Mouse (Mus musculus) right cerebral cortex, postnatal 36 days (tissue): Measurements from ENCODE around the gene Ccdc124.
"Not testable (repeated sequence)": the region's sequence is repeated elsewhere in the genome, so short reads cannot be mapped to it uniquely, and the experiment has no call there.

Experiments used
- DNase-seq, 2 experiments: peaks; one replicate each; pipeline ENCODE4 v3.0.0; 2022; ENCODE audit warnings: low spot score in 2 of 2, mixed read lengths in 1 of 2

The Ccdc124 gene

DNA sequence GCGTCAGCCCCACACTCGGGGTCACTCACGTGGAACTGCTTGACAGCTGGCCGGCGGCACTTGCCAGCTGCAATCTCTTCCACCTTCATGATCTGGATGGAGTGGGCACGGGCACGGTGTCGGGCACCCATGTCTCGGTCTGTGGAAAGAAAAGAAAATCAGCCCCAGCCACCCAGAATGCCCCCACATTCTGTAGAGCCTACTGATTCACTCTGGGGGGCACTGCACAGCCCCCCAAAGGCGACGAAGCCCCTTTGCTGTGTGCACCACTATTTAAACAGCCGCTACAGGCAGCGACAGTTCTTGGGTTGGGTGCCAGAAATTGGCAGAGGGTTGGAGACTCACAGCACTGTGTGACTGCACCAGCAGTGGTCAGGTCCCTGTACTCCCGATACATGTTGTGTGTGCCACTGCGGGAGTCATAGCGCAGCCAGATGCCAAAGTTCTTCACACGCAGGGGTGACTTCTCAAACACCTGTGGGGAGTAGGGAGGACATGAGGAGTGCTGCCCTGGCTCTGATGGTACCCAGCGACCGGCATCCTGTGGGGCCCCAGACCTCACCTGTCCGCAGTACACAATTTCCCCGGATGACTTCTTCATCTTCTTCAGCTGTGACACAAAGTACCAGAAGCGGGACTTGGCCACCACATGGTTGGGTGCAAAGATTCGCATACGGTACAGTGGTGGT, 22.0 kb upstream of the Ccdc124 start:
- not testable (repeated sequence) for DNase-seq

DNA sequence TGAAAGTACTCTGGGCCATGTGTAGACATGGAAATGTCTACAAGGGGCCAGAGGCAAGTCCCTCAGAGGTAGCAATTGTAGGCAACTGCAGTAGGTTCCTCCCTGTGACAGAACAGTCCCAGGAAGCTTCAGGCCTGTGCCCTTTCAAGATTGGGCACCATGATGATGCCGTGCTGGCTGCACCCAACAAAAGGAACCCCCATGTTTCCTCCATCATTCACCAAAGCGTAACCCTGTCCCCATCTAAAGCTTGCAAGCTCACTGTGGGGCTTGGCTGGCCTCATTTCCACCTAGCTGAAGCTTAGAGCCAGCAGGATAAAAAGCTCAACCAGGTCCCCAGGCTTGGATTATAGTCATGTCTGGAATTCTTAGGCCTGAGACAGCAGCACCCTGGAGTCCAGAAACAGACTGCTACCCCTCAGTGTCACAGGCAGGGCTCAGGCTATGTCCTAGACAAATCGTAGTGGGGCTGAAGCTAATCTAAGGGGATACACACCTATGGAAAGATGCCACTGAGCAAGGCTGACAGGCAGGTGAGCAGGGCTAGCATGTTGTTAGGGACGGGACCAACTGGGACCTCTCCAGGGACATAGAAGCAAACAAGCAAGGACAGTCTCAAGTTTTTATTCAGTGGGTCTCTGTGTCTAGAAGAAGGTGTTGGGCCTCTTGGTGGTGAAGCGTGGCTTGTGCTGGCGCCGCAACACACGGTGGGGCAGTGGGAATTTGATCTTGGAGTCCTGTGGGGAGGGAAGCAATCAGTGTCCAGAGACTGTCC, 21.2 kb upstream of the Ccdc124 start:
- no peak for DNase-seq

DNA sequence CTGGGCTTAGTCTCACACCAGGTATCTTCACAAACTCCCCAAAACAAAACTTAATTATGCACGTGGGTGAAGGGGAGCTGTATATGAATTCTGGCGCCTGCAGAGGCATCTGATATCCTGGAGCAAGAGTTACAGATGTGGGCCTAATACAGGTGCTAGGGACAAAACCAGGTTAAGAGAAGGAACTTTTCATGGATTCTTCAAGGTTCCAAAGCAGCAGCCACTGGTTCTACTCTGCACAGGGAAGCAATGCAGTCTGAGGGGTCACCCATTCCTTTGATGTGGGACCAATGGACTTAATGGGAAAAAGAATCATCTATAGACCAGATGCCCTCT, 20.6 kb upstream of the Ccdc124 start:
- DNase-seq = no peak

DNA sequence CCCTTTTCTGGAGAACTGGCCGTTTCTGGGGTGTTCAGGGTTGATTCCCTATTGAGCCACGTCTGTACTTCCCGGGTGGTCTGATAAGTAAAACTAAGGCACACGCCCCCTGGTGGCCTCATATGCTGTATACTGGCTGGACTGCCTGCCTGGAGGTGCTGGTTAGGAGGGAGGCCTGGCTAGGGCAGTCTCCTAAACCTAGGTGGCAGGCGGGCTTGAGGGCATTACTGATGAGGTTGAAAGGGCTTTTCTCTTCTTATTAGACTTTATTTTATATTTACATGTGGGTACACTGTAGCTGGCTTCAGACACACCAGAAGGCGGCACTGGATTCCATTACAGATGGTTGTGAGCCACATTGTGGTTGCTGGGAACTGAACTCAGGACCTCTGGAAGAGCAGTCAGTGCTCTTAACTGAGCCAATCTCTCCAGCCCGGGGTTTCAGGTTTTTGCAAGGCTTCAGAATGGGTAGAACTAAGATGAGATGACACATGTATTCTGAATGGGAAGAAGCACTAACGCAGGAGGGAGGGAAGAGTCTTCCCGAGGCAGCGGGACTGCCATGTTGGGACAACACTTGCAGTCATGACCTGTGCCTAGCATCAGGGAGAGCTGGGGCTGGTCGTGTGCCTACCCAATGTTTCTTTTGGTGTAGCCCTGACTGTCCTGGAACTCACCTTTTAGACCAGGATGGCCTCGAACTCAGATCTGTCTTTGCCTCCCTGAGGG, 20.1 kb upstream of the Ccdc124 start:
- no peak for DNase-seq

DNA sequence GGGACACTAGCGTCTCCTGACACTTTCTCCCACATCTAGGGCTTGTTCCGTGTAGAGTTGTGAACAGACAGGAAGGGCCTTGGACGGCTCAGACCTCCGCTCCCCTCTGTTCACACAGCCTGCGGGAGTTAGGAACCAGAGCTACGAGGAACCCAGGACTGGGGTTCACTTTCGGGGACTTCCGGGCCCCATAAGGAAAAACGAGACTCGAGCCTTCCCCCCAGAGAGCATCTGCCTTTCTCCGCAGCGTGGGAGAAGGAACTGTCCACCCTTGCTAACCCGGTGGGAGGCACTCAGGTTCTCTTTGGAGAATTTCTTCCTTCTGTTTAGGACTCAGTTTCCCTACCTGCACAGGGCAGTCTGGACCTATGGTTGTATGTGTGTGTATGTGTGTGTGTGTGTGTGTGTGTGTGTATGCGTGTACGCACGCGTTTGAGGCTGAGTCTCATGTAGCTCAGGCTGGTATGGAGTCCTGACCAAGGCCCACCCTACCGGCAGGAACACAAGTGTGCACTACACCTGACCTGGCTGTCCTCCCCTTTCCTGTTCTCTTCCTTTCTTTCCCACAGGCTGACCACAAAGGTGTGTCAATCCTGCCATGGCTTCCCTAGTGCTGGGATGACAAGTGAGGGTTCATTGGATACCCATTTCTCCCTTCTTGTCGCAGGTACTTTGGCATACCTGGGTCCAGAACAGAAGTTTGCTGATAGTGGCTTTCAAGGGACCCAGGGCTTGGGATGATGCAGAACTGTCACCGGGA, 19.3 kb upstream of the Ccdc124 start:
- DNase-seq = no peak

DNA sequence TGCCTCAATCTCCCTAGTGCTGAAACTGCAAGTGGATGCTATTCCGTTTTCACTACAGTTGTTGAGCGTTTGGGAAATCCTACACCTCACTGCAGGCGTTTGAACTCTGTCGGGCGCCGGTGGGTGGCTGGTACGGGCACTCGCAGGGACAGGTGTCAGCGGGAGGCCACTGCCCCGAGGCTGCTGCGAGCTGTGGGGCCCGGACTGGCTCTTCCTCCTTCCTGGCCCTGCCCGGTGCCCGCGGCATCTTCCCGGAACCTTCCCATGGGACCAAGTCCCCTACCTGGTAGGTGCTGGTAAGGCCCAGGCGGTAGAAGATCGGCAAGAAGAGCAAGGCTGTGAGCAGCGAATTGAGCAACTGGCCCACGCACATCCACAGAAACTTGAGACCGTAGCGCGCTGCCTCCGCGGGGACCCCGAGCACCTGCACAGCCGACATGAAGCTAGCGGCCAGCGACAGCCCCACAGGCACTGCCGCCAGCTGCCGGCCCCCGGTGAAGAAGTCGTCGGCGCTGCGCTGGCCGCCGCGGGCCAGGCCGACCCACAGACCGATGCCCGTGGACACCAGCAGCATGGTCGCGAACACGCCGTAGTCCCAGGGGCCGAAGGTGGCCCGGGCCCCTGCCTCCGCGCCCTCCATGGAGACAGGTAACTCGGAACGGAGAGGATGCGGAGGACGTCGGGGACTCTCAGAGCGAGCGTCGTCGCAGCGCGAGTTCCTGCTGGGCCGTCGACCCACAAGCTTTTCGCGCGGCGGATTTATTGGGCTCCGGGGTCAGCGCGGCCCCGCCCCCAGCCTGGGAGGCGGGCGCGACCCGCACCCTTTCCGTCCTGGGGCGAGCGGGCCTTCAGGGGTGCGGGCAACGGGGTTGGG, 18.5 kb upstream of the Ccdc124 start, which contains the start of gene Slc5a5:
Gene Slc5a5, minus strand, starts transcription at position 736 of the 874 bp plus-strand sequence.
- no peak for DNase-seq

DNA sequence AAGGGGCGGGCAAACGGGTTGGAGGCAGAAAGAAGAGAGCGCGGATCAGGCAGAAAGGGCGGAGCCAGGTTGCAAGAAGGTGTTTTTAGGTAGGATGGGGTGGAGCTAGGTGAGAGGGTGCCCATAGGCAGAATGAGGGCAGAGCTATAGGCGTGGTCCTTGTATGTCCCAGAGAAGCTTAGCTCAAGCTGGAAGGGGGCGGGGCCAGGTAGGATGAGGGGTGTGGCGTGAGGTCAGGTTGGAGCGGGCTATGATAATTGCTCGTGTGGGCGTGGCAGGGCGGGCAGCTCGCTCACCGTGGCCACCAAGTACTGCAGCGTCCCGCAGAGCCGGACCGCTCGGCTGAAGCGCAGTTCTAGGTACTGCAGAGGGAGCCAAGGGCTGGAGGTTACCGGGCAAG, 17.6 kb upstream of the Ccdc124 start:
- DNase-seq = no peak

DNA sequence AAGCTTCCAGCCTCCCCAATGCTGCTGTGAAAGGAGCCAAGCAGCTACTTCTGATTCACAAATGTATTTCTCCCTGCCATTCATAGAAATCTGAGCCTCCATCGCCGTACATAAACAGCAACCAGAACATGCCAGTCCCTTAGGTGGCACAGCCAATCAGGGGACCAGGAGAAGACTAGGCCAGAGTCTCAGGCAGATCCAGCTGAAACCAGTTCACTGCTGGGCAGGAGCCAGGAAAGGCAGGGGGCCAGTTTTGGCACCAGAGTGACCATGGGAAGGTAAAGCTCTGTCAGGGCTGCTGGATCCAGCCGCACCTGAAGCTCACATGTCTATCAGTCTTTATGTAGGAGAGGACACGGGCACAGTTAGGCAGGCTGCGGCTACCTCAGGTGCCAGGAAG, 16.9 kb upstream of the Ccdc124 start:
- DNase-seq = no peak

DNA sequence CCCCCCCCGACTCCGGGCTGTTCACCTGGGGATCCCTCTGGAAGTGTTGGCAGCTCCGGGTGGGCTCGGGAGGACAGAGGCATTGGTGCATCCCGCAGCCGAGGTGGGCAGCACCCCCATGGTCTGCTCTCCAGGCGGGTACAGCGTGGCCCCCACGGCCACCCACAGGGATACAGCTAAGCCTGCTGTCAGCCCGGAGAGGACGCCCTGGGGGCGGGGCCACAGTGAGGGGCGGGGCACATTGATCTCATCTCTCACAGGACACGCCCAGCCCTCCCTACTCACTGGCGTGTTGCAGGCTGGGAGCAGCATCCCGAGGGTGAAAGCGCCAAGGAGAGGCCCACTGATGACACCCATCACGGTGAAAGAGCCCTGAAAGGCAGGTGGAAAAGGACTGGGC, 13.9 kb upstream of the Ccdc124 start:
- DNase-seq = no peak

DNA sequence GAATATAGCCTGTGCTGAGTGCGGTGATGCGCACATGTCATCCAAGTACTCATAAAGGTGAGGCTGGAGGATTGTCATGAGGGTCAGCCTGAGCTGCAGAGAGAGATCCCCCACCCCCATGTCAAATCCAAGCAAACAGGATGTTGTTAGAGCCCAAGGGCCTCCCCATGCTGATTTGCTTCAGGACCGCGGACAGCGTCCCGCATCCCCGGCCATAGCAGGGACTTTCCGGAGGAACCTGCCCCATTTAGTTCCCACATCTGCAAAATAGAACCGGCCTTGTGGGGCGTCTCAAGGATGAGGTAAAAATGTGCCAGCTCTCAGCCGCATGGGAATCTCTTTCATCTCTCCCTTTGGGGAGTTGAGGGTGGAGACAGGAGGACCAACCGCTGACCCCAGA, 11.9 kb upstream of the Ccdc124 start:
- DNase-seq = no peak

DNA sequence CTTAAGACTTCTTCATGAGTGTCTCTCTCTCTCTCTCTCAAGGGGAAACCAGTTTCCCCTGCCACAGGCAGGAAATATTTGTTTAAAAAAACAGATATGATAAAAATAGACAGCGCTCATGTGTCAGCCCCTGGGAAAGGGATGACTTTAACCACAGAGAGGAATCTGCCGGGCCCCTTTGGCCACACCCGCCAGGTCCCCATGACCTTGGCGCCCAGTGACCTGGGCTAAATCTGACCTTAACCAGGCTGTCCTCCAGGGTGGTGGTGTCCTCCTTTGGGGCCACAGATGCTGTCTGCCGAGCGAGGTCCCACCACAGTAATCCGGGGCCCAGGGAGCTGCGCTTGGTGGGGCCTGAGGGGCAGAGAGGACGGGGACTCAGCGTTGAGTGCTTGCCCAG, 10.9 kb upstream of the Ccdc124 start:
- DNase-seq = no peak

DNA sequence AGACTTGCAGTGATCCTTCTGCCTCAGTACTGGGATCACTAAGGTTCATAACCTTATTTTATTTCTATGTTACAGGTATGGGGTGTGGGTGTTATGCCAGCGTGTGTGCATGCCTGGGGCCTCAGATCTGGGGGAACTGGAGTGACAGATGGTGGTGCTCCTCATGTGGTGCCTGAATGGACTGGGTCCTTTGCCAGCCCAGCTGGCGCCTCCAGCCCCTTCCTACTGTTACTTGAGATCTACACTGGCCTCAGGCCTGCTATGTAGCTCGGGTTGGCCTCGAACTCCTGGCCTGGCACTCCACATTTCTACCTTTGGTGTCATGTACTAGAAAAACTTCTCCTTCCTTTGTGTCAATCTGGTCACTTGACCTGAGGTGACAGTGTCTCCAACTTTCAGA, 10.5 kb upstream of the Ccdc124 start:
- DNase-seq = no peak

DNA sequence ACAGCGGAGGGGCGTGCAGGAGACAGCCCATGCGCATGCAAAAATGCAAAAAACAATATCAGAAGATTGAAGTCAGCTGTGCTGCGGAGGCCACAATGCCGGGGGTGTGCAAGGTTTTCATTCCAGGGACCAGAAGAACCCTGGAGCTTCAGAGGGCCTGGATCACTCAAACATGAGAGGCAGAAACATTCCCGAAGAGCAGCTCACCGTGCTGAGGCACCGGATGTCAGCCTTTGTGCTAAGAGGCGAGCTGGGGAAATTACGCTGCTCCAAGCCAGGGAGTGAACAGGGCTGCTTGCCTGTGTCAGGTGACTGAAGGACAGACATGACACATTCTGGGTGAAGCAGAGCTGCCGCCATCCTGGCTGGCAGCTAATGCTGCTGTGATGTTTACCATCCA, 6.8 kb upstream of the Ccdc124 start:
- no peak for DNase-seq

DNA sequence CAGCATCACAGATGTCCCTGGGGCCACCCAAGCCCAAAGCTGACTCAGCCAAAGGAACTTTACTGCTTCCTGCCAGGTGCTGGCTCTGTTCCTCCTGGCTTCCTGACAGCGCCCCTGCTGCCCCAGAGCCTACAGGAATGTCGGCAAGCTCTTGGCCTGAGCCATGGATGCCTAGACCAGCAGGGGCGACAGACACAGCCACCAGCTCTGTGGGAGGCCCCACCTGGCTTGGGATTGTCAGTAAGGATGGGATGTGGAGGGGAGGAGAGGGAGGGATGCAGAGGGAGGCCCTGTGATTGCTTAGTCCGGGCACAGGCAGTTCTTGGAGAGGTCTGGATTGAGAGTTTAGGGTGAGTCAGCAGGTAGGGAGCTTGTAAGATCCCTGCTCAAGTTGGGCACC, 6.4 kb upstream of the Ccdc124 start:
- no peak for DNase-seq

DNA sequence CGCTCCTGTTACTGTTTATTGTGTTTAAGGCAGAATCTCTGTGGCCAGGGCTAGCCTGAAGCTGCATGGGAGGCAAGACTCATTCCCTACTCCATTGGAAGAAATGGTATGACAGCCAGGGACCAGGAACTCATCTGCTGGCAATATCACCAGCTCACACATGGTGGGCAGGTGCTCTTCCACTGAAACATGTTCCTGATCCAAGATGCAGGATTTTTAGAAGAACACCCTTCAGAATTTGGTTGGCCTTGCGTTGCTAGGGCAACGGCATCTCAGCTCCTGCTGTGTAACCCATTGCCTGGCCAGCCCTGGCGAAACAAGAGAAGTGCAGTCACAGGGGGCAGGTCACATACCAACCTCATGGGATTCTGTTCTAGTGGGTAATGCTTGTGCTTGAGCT, 5.8 kb upstream of the Ccdc124 start:
- DNase-seq = no peak

DNA sequence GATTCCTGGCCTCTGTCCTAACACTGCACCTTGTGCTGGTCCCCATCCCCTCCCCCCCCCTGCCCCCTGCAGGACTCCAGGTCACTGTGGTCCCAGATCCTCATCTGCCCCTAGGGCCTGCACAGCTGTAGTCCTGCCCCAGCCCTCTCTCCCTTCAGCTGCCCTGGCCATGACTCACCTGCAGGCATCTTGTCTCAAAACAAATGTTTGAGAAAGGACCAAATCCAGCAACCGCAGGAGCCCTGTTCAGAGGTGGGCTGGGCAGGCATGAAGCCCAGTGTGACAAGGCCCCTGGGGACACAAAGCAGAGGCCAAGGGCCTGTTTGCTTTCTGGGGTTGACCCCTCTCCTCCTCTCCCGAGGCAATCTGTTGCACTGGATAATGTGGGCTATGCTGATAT, 4.4 kb upstream of the Ccdc124 start:
- no peak for DNase-seq

DNA sequence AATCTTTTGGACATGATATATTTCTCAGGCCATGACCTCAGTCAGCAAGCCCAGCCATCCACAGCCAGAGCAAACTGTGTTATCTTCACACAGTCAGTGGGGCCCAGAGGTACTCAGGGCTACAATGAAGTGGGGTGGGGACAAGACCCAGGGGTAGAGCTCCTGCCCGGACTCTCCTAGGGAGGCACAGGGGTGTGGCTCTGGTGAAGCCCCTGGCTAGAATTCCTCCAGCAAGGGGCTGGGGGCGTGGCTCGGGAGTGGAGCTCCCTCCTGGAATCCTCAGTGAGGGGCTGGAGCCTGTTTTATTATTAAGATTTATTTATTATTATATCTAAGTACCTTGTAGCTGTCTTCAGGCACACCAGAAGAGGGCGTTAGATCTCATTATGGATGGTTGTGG, 2.6 kb upstream of the Ccdc124 start:
- no peak for DNase-seq

DNA sequence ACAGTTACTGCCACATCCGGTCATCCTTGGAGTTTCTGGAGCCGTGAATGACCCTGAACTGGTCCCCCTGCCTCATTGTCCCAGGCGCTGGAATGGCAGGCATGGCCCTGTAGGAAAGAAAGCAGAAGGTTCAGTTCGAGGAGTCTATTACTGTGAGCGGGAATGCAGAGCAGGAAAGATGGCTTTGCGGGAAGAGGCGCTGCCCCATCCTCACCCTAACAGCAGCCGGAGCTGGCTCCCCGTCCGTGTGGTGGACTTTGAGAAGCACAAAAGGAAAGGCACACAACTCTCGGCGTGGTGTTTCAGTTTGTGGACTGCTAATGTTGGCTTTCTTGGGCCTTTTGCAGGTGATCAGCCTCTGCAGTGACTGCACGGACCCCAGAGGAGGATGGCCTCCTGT, 706 bp upstream of the Ccdc124 start:
- DNase-seq = no peak

DNA sequence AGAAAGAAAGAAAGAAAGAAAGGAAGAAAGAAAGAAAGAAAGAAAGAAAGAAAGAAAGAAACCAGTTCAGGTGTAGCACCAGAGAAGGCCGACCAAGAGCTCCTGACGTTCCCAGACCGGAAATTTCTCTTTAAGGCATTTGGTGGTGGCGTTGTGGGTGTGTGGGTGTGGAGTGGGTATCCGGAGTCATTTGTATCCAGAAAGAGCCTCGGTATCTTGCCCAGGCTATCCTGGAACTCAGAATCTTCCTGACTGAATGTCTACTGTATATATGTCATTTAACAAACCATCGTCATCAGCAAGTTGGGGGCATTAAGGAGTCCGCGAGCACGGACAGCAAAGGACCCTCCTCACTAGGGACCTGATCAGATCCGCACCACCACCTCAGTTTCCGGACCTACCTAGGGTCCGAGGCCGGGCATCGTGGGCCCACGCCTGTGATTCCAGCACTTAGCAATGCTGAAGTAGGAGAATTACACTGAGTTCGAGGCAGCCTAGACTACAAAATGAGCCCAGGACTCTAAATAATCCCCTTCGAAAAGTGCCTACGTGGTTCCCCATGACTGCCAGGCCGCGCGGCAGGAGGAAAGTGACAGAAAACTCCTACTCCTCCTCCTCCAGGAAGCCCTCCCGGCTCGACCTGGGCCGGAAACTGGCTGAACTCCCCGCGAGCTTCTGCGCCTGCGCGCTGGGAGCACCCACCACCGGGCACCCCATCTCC, 932 bp downstream of the Ccdc124 start:
- DNase-seq = no peak

DNA sequence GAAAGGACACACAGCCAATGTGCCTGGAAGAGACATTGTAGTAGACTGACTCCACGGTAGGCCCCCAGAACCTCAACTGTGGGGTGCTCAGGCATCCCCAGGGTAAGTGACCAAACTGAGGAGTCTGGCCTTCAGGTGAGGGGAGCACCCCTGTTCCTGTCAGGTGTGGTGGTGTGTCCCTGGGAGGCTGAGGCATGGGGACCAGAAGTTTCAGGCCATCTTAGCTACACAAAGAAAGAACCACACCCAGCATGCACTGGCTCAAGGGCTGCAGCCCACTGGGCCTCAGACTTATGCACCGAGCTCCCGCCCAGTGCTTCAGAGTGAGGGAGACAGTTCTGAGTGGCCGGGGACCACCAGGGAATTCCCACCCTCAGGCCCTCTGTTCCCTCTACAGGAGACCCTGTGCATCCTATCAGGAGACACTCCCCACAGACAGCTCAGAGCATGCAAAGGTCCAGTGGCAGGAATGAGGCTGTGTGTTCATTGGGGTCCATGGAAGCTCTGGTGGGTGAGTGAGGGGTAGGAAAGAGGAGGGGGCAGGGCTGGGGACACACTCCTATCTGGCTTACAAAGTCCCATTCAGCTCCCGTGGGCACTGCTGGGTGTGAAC, 2.4 kb downstream of the Ccdc124 start:
- DNase-seq = no peak
